Mouse (Mus musculus): Measurements from ENCODE around the gene Ccdc182. TPM values are rescaled to one million over a fixed set of nuclear protein-coding genes. Genes with fewer than 3 reads are reported as not detected.

The Ccdc182 gene
- polyA plus RNA-seq, 1 experiment = not detected

GRCm38 (mm10) chr11:88281428-88282119 is 12.3 kb upstream of the Ccdc182 start:
- no peaks in the 10 kb centered on the region for H3K79me3 ChIP-seq (ENCODE audit: low read depth)
- no peaks in the 10 kb centered on the region for H3K27me3 ChIP-seq (ENCODE audit: control insufficient read depth, insufficient read depth, insufficient read length)
- no peaks in the 10 kb centered on the region for H3K36me3 ChIP-seq (ENCODE audit: control insufficient read depth, insufficient read depth)
- TF ChIP-seq FOSL1 (IDR thresholded peaks at IDR 0.05; ENCODE audit: insufficient read depth, low read length, poor library complexity, severe bottlenecking) (no peak), CEBPB (IDR thresholded peaks at IDR 0.05; ENCODE audit: low read depth) (no peak), MYOD1 (IDR thresholded peaks at IDR 0.05; ENCODE audit: control insufficient read depth, insufficient read length, low read depth) (no peak), USF1 (IDR thresholded peaks at IDR 0.05; ENCODE audit: low read depth) (no peak), MAX (IDR thresholded peaks at IDR 0.05) (no peak), CTCF (IDR thresholded peaks at IDR 0.05; ENCODE audit: control insufficient read depth, insufficient read depth, insufficient read length) (no peak), MYOG (IDR thresholded peaks at IDR 0.05; ENCODE audit: control insufficient read depth, extremely low read depth, insufficient read length) (no peak)
- no peak overlapping the region for H3K4me3 ChIP-seq (ENCODE audit: insufficient read depth, poor library complexity, severe bottlenecking)
- no peaks in the 10 kb centered on the region for H3K79me2 ChIP-seq (ENCODE audit: control insufficient read depth, insufficient read depth)
- no peak overlapping the region for H3ac ChIP-seq (ENCODE audit: control insufficient read depth, insufficient read length, low read depth)

- Histone ChIP-seq H3K36me3 (ENCODE audit: control insufficient read depth, insufficient read depth) (no peaks in the 10 kb centered on the region), H3ac (ENCODE audit: control insufficient read depth, insufficient read length, low read depth) (no peak overlapping the region), H3K4me3 (ENCODE audit: insufficient read depth, poor library complexity, severe bottlenecking) (no peak overlapping the region), H3K79me3 (ENCODE audit: low read depth) (no peaks in the 10 kb centered on the region), H3K79me2 (ENCODE audit: control insufficient read depth, insufficient read depth) (no peaks in the 10 kb centered on the region), H3K27me3 (ENCODE audit: control insufficient read depth, insufficient read depth, insufficient read length) (no peaks in the 10 kb centered on the region)
- TF ChIP-seq MYOD1 (IDR thresholded peaks at IDR 0.05; ENCODE audit: control insufficient read depth, insufficient read length, low read depth) = no peak
- no peak for TF ChIP-seq USF1 (IDR thresholded peaks at IDR 0.05; ENCODE audit: low read depth)
- no peak for TF ChIP-seq MAX (IDR thresholded peaks at IDR 0.05)
- no peak for TF ChIP-seq CTCF (IDR thresholded peaks at IDR 0.05; ENCODE audit: control insufficient read depth, insufficient read depth, insufficient read length)
- TF ChIP-seq FOSL1 (IDR thresholded peaks at IDR 0.05; ENCODE audit: insufficient read depth, low read length, poor library complexity, severe bottlenecking) = no peak
- TF ChIP-seq CEBPB (IDR thresholded peaks at IDR 0.05; ENCODE audit: low read depth) = no peak
- TF ChIP-seq MYOG (IDR thresholded peaks at IDR 0.05; ENCODE audit: control insufficient read depth, extremely low read depth, insufficient read length) = no peak
Measured at GRCm38 (mm10) chr11:88282516-88282915, 11.3 kb upstream of the Ccdc182 start.

- no peaks in the 10 kb centered on the region for H3K27me3 ChIP-seq (ENCODE audit: control insufficient read depth, insufficient read depth, insufficient read length)
- H3K4me3 ChIP-seq (ENCODE audit: insufficient read depth, poor library complexity, severe bottlenecking) = no peak overlapping the region
- no peaks in the 10 kb centered on the region for H3K79me3 ChIP-seq (ENCODE audit: low read depth)
- TF ChIP-seq FOSL1 (IDR thresholded peaks at IDR 0.05; ENCODE audit: insufficient read depth, low read length, poor library complexity, severe bottlenecking) (no peak), CTCF (IDR thresholded peaks at IDR 0.05; ENCODE audit: control insufficient read depth, insufficient read depth, insufficient read length) (no peak), USF1 (IDR thresholded peaks at IDR 0.05; ENCODE audit: low read depth) (no peak), MAX (IDR thresholded peaks at IDR 0.05) (no peak), CEBPB (IDR thresholded peaks at IDR 0.05; ENCODE audit: low read depth) (no peak), MYOD1 (IDR thresholded peaks at IDR 0.05; ENCODE audit: control insufficient read depth, insufficient read length, low read depth) (no peak), MYOG (IDR thresholded peaks at IDR 0.05; ENCODE audit: control insufficient read depth, extremely low read depth, insufficient read length) (no peak)
- no peaks in the 10 kb centered on the region for H3K79me2 ChIP-seq (ENCODE audit: control insufficient read depth, insufficient read depth)
- no peaks in the 10 kb centered on the region for H3K36me3 ChIP-seq (ENCODE audit: control insufficient read depth, insufficient read depth)
- H3ac ChIP-seq (ENCODE audit: control insufficient read depth, insufficient read length, low read depth) = no peak overlapping the region
Measured at GRCm38 (mm10) chr11:88286019-88286418, 7.8 kb upstream of the Ccdc182 start.

- Histone ChIP-seq H3K4me3 (ENCODE audit: insufficient read depth, poor library complexity, severe bottlenecking) (no peak overlapping the region), H3ac (ENCODE audit: control insufficient read depth, insufficient read length, low read depth) (no peak overlapping the region), H3K79me2 (ENCODE audit: control insufficient read depth, insufficient read depth) (no peaks in the 10 kb centered on the region), H3K27me3 (ENCODE audit: control insufficient read depth, insufficient read depth, insufficient read length) (no peaks in the 10 kb centered on the region), H3K36me3 (ENCODE audit: control insufficient read depth, insufficient read depth) (no peaks in the 10 kb centered on the region), H3K79me3 (ENCODE audit: low read depth) (no peaks in the 10 kb centered on the region)
- TF ChIP-seq MYOD1 (IDR thresholded peaks at IDR 0.05; ENCODE audit: control insufficient read depth, insufficient read length, low read depth) (no peak), USF1 (IDR thresholded peaks at IDR 0.05; ENCODE audit: low read depth) (no peak), FOSL1 (IDR thresholded peaks at IDR 0.05; ENCODE audit: insufficient read depth, low read length, poor library complexity, severe bottlenecking) (no peak), CTCF (IDR thresholded peaks at IDR 0.05; ENCODE audit: control insufficient read depth, insufficient read depth, insufficient read length) (no peak), CEBPB (IDR thresholded peaks at IDR 0.05; ENCODE audit: low read depth) (no peak), MAX (IDR thresholded peaks at IDR 0.05) (no peak), MYOG (IDR thresholded peaks at IDR 0.05; ENCODE audit: control insufficient read depth, extremely low read depth, insufficient read length) (no peak)
Measured at GRCm38 (mm10) chr11:88288400-88288799, 5.5 kb upstream of the Ccdc182 start.

- Histone ChIP-seq H3K79me3 (ENCODE audit: low read depth) (no peaks in the 10 kb centered on the region), H3K36me3 (ENCODE audit: control insufficient read depth, insufficient read depth) (no peaks in the 10 kb centered on the region), H3ac (ENCODE audit: control insufficient read depth, insufficient read length, low read depth) (no peak overlapping the region), H3K4me3 (ENCODE audit: insufficient read depth, poor library complexity, severe bottlenecking) (no peak overlapping the region), H3K79me2 (ENCODE audit: control insufficient read depth, insufficient read depth) (no peaks in the 10 kb centered on the region), H3K27me3 (ENCODE audit: control insufficient read depth, insufficient read depth, insufficient read length) (no peaks in the 10 kb centered on the region)
- TF ChIP-seq USF1 (IDR thresholded peaks at IDR 0.05; ENCODE audit: low read depth) = no peak
- no peak for TF ChIP-seq MYOD1 (IDR thresholded peaks at IDR 0.05; ENCODE audit: control insufficient read depth, insufficient read length, low read depth)
- no peak for TF ChIP-seq MYOG (IDR thresholded peaks at IDR 0.05; ENCODE audit: control insufficient read depth, extremely low read depth, insufficient read length)
- no peak for TF ChIP-seq CEBPB (IDR thresholded peaks at IDR 0.05; ENCODE audit: low read depth)
- no peak for TF ChIP-seq FOSL1 (IDR thresholded peaks at IDR 0.05; ENCODE audit: insufficient read depth, low read length, poor library complexity, severe bottlenecking)
- TF ChIP-seq CTCF (IDR thresholded peaks at IDR 0.05; ENCODE audit: control insufficient read depth, insufficient read depth, insufficient read length) = no peak
- TF ChIP-seq MAX (IDR thresholded peaks at IDR 0.05) = no peak
Measured at GRCm38 (mm10) chr11:88288805-88289340, 5.0 kb upstream of the Ccdc182 start.
